Mouse (Mus musculus): Measurements from ENCODE around the gene Abhd17b.

The Abhd17b gene

DNA sequence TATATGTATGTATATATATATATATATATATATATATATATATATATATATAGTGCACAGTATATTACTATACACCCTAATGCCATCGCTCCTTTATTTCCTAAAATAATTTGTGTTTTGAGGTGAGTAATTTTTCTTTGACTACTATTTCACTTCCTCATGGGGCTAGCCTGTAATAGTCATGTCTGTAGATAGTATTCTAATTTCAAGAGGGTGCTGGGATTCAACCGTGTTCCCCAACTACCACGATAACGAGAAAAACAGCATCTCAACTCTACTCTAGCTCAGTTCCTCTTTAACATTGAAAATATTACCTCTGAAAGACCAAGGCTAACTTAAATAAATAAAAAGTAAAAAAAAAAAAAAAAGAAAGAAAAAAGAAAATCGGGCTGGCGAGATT, 75.4 kb downstream of the Abhd17b start:
- in situ Hi-C loops (cut with MboI, MseI) = no loop called here

DNA sequence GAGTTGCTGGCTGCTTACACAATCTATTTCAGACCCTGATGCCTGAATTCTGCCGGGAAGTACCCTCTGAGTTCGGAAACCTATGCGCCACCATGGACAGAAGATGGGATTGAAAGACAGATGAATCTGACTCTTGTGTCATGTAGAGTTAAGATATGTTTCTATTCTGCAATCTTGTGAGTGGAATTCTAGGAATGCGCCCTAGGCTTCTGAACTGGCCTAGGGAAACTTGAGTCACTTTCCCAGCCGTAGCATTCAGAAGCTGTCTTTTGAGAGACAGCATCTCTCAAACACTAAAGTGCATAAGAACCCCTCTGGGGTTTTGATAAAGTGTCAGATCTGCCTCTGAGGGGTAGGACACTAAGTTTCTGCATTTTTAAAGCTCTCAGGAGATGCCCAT, 78.9 kb downstream of the Abhd17b start:
- in situ Hi-C loops (cut with MboI, MseI) = no loop called here

DNA sequence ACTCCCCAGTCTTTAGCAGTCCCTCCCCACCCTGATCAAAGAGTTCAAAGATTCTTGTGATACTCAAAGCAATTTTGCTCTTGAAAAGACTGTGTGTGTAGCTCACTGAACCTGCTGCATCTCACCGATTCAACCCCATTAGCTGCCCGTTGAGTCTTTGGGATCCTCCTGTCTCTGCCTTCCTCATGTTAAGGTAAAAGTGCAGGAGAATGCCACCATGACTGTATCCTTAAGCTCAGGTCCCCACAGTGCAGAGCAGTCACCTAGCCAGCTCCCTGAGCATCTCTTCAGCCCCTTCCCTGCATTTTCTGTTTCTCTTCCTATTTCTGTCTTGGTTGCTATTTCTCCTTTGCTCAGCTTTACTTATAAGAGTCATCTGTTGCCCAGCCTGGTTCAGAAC, 80.2 kb downstream of the Abhd17b start:
- in situ Hi-C loops (cut with MboI, MseI) = no loop called here

DNA sequence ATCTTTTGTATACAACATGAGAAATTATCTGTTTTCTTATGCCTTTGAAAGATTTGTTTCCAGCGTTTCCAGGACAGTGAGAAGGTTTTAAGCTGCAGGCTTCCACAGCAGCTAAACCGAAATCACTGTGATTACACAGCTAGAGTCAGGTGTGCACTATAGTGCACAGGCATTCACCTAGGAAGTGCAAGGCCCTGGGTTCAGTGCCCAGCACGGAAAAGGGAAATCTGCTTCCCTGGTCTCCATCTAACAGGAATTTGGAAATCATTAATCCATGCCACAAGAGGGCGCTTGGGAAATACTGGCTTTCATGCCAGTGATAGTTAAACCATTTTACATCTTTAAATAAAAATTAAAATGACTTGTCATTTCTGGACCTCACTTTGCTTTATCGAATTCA, 81.1 kb downstream of the Abhd17b start:
- in situ Hi-C loops (cut with MboI, MseI) = no loop called here
